Comparison of ENCODE assay signal across 15 mouse cellular contexts in genomic region chr6:17140021-17140420, GRCm38 (mm10).
"Had no signal": no experiment of that assay in that cellular context is flagged by ENCODE, and none has a peak within 500 bp of the region (broad histone marks: within the 10 kb centered on the region; RNA-seq: fewer than 3 reads in every experiment).

No protein-coding gene starts in this region.

- H3K9ac ChIP-seq: neural tube, embryonic 15.5 days; stomach, embryonic 15.5 days had no signal

- H3K4me2 ChIP-seq: neural tube, embryonic 15.5 days; stomach, embryonic 15.5 days had no signal

- H3K27ac ChIP-seq: neural tube, embryonic 15.5 days; stomach, embryonic 15.5 days; stomach, postnatal 0 days had no signal

- H3K36me3 ChIP-seq: neural tube, embryonic 15.5 days; stomach, embryonic 15.5 days had no signal

- H3K27me3 ChIP-seq: neural tube, embryonic 15.5 days; stomach, embryonic 15.5 days had no signal

- H3K9me3 ChIP-seq: neural tube, embryonic 15.5 days; stomach, embryonic 15.5 days had no signal

- H3K4me3 ChIP-seq: neural tube, embryonic 15.5 days; stomach, embryonic 15.5 days had no signal

- DNase-seq: retina, postnatal 1 day; right cerebral cortex, adult 18-20 months; right cerebral cortex, postnatal 14 days; right cerebral cortex, postnatal 25 days; right cerebral cortex, postnatal 4 days; spleen, adult 18-20 months; thymus, adult 18-20 months; thymus, adult 2 months; thymus, postnatal 14 days; thymus, postnatal 25 days; thymus, postnatal 36 days; thymus, postnatal 4 days had no signal

- H3K4me1 ChIP-seq: stomach, embryonic 15.5 days had no signal
